Mouse (Mus musculus): Measurements from ENCODE around the gene Mta3. TPM values are rescaled to one million over a fixed set of nuclear protein-coding genes. Genes with fewer than 3 reads are reported as not detected.

Gene Mta3
- polyA plus RNA-seq, 1 experiment = 162 TPM

- H3K9ac ChIP-seq (ENCODE audit: low read depth, poor library complexity, severe bottlenecking) = no peak overlapping the region
- no peaks in the 10 kb centered on the region for H3K9me3 ChIP-seq (replicated peaks; ENCODE audit: control insufficient read depth, insufficient read depth, low read length, poor library complexity, severe bottlenecking)
- no peaks in the 10 kb centered on the region for H3K4me1 ChIP-seq (ENCODE audit: control insufficient read depth, insufficient read depth, low read length)
- no peak overlapping the region for H3K4me3 ChIP-seq (ENCODE audit: low read depth, low read length)
- no peak overlapping the region for H3K27ac ChIP-seq (ENCODE audit: insufficient read depth, low read length)
- TF ChIP-seq POLR2A (IDR thresholded peaks at IDR 0.05; ENCODE audit: insufficient read depth, low read length) = no peak
- TF ChIP-seq CTCF (IDR thresholded peaks at IDR 0.05; ENCODE audit: low read depth, low read length) = no peak
- no peak for TF ChIP-seq EP300 (IDR thresholded peaks at IDR 0.05; ENCODE audit: insufficient read depth, low read depth, low read length)
- no peaks in the 10 kb centered on the region for H3K27me3 ChIP-seq (ENCODE audit: control insufficient read depth, insufficient read depth, low read length, poor library complexity, severe bottlenecking)
- H3K36me3 ChIP-seq (ENCODE audit: control insufficient read depth, insufficient read depth, low read length, poor library complexity, severe bottlenecking) = no peaks in the 10 kb centered on the region
Measured at GRCm38 (mm10) chr17:83813050-83813449, 107.1 kb downstream of the Mta3 start.

DNA sequence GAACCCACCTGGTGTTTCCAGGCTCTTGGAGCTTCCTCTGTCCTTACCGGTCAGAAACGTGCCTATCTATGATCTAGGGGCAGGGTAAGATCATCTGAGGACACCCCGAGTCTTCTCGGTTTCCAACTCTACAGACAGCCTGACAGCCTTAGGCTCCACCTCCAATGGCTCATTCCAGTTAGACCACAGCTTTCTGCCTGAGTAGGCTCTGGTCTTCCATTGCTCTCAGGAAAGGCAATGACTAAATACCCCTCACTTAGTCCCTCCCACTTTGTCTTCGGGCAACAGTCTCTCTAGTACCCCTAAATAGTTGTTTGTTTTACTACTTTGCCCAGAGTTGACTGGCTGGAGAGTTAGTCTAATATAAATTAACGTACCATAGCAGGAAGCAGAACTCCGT, 111.0 kb downstream of the Mta3 start:
- Histone ChIP-seq H3K36me3 (ENCODE audit: control insufficient read depth, insufficient read depth, low read length, poor library complexity, severe bottlenecking) (no peaks in the 10 kb centered on the region), H3K4me1 (ENCODE audit: control insufficient read depth, insufficient read depth, low read length) (no peaks in the 10 kb centered on the region), H3K27ac (ENCODE audit: insufficient read depth, low read length) (no peak overlapping the region), H3K9ac (ENCODE audit: low read depth, poor library complexity, severe bottlenecking) (no peak overlapping the region), H3K27me3 (ENCODE audit: control insufficient read depth, insufficient read depth, low read length, poor library complexity, severe bottlenecking) (no peaks in the 10 kb centered on the region), H3K9me3 (replicated peaks; ENCODE audit: control insufficient read depth, insufficient read depth, low read length, poor library complexity, severe bottlenecking) (no peaks in the 10 kb centered on the region), H3K4me3 (ENCODE audit: low read depth, low read length) (no peak overlapping the region)
- TF ChIP-seq POLR2A (IDR thresholded peaks at IDR 0.05; ENCODE audit: insufficient read depth, low read length) (no peak), EP300 (IDR thresholded peaks at IDR 0.05; ENCODE audit: insufficient read depth, low read depth, low read length) (no peak), CTCF (IDR thresholded peaks at IDR 0.05; ENCODE audit: low read depth, low read length) (no peak)

DNA sequence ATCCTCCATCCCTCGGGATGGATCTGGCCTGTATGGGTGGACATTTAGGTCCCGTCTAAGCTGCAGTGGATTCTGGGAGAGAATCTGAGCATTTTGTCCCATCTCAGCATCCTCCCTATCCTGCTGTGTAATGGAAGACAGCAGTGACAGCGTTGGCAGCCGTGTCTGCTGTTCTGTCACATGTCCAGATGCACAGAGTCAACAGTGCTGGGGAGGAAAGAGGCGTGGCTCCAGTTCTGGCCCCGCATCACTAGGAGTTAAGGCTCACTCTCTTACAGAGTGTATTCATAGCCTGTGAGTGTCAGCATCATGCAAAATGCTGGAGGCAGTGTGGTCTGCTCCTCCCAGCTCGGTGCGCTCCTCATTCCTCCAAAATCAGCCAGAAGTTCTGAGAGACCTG, 113.5 kb downstream of the Mta3 start:
- no peaks in the 10 kb centered on the region for H3K27me3 ChIP-seq (ENCODE audit: control insufficient read depth, insufficient read depth, low read length, poor library complexity, severe bottlenecking)
- no peak overlapping the region for H3K4me3 ChIP-seq (ENCODE audit: low read depth, low read length)
- H3K9me3 ChIP-seq (replicated peaks; ENCODE audit: control insufficient read depth, insufficient read depth, low read length, poor library complexity, severe bottlenecking) = no peaks in the 10 kb centered on the region
- H3K9ac ChIP-seq (ENCODE audit: low read depth, poor library complexity, severe bottlenecking) = no peak overlapping the region
- H3K4me1 ChIP-seq (ENCODE audit: control insufficient read depth, insufficient read depth, low read length) = no peaks in the 10 kb centered on the region
- no peaks in the 10 kb centered on the region for H3K36me3 ChIP-seq (ENCODE audit: control insufficient read depth, insufficient read depth, low read length, poor library complexity, severe bottlenecking)
- no peak overlapping the region for H3K27ac ChIP-seq (ENCODE audit: insufficient read depth, low read length)
- TF ChIP-seq POLR2A (IDR thresholded peaks at IDR 0.05; ENCODE audit: insufficient read depth, low read length) = no peak
- TF ChIP-seq EP300 (IDR thresholded peaks at IDR 0.05; ENCODE audit: insufficient read depth, low read depth, low read length) = no peak
- TF ChIP-seq CTCF (IDR thresholded peaks at IDR 0.05; ENCODE audit: low read depth, low read length) = no peak

DNA sequence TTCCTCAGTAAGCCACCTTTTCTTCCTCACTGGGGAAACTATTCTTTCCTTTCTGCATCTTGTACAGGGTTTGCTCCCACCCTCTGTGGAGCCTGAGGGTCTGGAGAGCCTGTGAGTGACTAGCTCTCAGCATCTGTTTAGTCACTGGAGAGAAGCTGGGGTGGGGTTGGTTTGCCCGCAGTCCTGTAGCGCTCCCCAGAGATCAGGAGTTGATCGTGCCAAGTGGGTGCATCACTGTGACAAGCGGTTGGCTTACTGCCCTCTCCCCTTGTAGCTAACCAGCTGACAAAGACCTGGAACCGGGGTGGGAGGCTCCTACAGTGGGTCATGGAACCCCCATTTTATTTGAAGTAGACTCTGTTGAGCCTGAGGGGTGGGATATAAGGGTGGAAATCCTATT, 114.7 kb downstream of the Mta3 start:
- no peaks in the 10 kb centered on the region for H3K27me3 ChIP-seq (ENCODE audit: control insufficient read depth, insufficient read depth, low read length, poor library complexity, severe bottlenecking)
- H3K36me3 ChIP-seq (ENCODE audit: control insufficient read depth, insufficient read depth, low read length, poor library complexity, severe bottlenecking) = no peaks in the 10 kb centered on the region
- H3K4me3 ChIP-seq (ENCODE audit: low read depth, low read length) = no peak overlapping the region
- no peak overlapping the region for H3K9ac ChIP-seq (ENCODE audit: low read depth, poor library complexity, severe bottlenecking)
- TF ChIP-seq POLR2A (IDR thresholded peaks at IDR 0.05; ENCODE audit: insufficient read depth, low read length) = no peak
- TF ChIP-seq CTCF (IDR thresholded peaks at IDR 0.05; ENCODE audit: low read depth, low read length) = no peak
- TF ChIP-seq EP300 (IDR thresholded peaks at IDR 0.05; ENCODE audit: insufficient read depth, low read depth, low read length) = no peak
- no peaks in the 10 kb centered on the region for H3K4me1 ChIP-seq (ENCODE audit: control insufficient read depth, insufficient read depth, low read length)
- H3K27ac ChIP-seq (ENCODE audit: insufficient read depth, low read length) = no peak overlapping the region
- no peaks in the 10 kb centered on the region for H3K9me3 ChIP-seq (replicated peaks; ENCODE audit: control insufficient read depth, insufficient read depth, low read length, poor library complexity, severe bottlenecking)

GRCm38 (mm10) chr17:83821876-83822275, 115.9 kb downstream of the Mta3 start:
- Histone ChIP-seq H3K36me3 (ENCODE audit: control insufficient read depth, insufficient read depth, low read length, poor library complexity, severe bottlenecking) (no peaks in the 10 kb centered on the region), H3K27ac (ENCODE audit: insufficient read depth, low read length) (no peak overlapping the region), H3K4me1 (ENCODE audit: control insufficient read depth, insufficient read depth, low read length) (no peaks in the 10 kb centered on the region), H3K9ac (ENCODE audit: low read depth, poor library complexity, severe bottlenecking) (no peak overlapping the region), H3K9me3 (replicated peaks; ENCODE audit: control insufficient read depth, insufficient read depth, low read length, poor library complexity, severe bottlenecking) (no peaks in the 10 kb centered on the region), H3K27me3 (ENCODE audit: control insufficient read depth, insufficient read depth, low read length, poor library complexity, severe bottlenecking) (no peaks in the 10 kb centered on the region), H3K4me3 (ENCODE audit: low read depth, low read length) (no peak overlapping the region)
- no peak for TF ChIP-seq EP300 (IDR thresholded peaks at IDR 0.05; ENCODE audit: insufficient read depth, low read depth, low read length)
- no peak for TF ChIP-seq CTCF (IDR thresholded peaks at IDR 0.05; ENCODE audit: low read depth, low read length)

DNA sequence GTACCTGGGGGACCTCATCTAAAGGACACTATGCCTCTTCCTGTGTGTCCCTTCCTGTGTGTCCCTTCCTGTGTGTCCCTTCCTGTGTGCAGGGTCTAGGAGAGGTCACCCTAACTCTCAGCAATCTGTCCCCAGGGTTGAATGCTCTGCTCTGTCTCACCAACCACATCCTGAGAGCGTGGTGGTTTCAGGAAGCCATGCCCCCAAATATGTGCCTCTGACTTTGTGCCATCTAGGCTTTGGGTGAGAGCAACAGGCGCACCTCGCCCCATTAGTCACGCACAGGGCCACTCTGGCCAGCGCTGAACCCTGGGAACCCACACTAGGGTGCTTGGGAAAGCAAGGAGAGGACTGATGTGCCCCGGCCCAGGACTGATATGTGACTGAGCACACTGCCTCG, 117.9 kb downstream of the Mta3 start:
- Histone ChIP-seq H3K27me3 (ENCODE audit: control insufficient read depth, insufficient read depth, low read length, poor library complexity, severe bottlenecking) (no peaks in the 10 kb centered on the region), H3K4me1 (ENCODE audit: control insufficient read depth, insufficient read depth, low read length) (peaks cover 2% of the 10 kb centered on the region), H3K9ac (ENCODE audit: low read depth, poor library complexity, severe bottlenecking) (no peak overlapping the region), H3K9me3 (replicated peaks; ENCODE audit: control insufficient read depth, insufficient read depth, low read length, poor library complexity, severe bottlenecking) (no peaks in the 10 kb centered on the region), H3K36me3 (ENCODE audit: control insufficient read depth, insufficient read depth, low read length, poor library complexity, severe bottlenecking) (no peaks in the 10 kb centered on the region), H3K27ac (ENCODE audit: insufficient read depth, low read length) (no peak overlapping the region), H3K4me3 (ENCODE audit: low read depth, low read length) (no peak overlapping the region)
- TF ChIP-seq POLR2A (IDR thresholded peaks at IDR 0.05; ENCODE audit: insufficient read depth, low read length) (no peak), CTCF (IDR thresholded peaks at IDR 0.05; ENCODE audit: low read depth, low read length) (no peak)

All from ES-Bruce4 (cell line).